Mouse (Mus musculus): ENCODE measurements around the gene Pcx.

- TF ChIP-seq CTCF (IDR thresholded peaks at IDR 0.05; ENCODE audit: borderline replicate concordance, control insufficient read depth, extremely low read depth, insufficient read depth, low read length, poor library complexity) (no peak), POLR2A (IDR thresholded peaks at IDR 0.05; ENCODE audit: control insufficient read depth, extremely low read depth, insufficient read depth, low read length, poor library complexity) (no peak)
Observed at GRCm38 (mm10) chr19:4618183-4618582, 107.9 kb downstream of the Pcx start.

All from thymus, adult 2 months (tissue).